Mouse (Mus musculus): ENCODE results near the gene Pde1c.

The Pde1c gene

DNA sequence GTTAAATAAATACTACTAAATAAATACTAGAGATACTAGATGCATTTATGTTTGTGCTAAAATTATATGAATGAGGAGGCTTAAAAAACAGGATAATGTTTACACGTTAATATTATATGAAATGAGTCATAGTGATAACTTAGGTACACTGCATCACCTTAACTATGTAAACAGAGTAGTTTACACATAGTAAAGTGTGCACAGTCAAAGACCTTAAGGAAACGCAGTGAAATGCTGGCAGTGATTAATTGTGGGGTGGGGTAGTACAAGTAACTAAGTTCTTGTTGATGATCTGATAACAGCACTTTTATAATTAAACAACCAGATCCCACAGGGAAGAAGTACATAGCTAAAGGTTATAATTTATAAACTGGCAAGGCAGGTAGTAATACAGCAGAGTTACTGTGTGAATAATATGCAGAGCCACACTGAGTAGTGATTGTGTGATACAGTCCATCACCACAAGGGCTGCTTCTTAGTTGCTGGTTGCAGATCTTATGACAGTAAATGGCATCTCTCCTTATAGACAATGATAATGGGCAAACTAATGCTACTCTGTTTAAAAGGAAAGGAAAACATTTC, 469.3 kb downstream of the Pde1c start:
- no peak for DNase-seq (ENCODE audit: low read depth, low spot score)

DNA sequence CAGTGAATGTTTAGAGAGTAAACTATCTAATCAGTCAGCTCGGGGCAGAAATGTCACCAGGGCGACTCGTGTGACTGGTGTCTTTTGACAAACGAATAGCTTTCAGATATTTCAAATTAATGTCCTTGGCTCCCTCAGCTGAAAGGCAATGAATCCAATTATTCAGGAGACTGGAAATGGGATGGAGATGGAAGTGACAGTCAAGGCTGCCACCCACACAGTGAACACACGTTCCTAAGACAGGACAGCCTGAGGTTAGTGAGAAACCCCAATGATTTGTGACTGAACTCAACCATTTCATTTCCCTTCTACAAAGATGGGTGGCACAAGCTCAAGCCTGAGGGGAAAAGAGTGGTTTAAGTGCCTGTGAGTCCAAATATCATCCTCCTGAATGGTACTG, 470.5 kb downstream of the Pde1c start:
- no peak for DNase-seq (ENCODE audit: low read depth, low spot score)

DNA sequence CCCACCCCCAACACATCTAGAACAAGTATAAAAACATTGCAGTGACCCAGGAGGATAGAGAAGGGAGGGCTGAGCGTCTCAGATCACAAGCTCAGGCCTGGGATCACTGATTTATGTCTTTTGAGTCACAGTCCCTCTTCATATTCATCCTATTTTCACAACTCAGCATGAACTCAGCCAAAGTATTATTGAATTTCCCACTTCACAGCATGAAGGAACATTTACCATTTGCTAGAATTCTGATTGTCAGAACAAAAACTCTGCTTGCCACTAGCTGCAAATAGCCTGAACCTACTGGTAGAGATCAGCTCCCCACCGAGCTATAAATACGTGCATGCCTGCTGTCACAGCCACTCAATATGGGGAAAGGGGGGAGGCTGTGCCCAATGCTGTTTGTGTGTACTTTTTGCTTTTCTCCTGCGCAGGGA, 492.5 kb downstream of the Pde1c start:
- no peak for DNase-seq (ENCODE audit: low read depth, low spot score)

DNA sequence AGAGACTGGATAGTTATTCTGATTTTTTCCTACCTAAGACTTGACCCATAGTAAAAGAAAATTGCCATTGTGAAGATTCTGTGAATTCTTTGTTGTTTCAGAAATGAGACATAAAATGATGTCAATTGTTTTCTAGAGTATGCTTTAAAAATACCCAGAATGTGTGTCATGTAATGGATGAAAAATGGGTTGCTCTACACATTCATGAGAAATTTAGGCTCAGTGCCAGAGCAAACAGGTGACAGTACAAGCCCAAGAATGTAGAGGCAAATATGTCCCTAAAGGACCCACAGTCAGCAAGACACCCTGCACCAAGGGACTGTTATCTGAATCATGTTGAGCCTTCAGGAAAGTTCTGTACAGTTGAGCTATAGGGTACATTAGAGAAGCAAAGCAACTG, 500.4 kb downstream of the Pde1c start:
- DNase-seq (ENCODE audit: low read depth, low spot score) = no peak

DNA sequence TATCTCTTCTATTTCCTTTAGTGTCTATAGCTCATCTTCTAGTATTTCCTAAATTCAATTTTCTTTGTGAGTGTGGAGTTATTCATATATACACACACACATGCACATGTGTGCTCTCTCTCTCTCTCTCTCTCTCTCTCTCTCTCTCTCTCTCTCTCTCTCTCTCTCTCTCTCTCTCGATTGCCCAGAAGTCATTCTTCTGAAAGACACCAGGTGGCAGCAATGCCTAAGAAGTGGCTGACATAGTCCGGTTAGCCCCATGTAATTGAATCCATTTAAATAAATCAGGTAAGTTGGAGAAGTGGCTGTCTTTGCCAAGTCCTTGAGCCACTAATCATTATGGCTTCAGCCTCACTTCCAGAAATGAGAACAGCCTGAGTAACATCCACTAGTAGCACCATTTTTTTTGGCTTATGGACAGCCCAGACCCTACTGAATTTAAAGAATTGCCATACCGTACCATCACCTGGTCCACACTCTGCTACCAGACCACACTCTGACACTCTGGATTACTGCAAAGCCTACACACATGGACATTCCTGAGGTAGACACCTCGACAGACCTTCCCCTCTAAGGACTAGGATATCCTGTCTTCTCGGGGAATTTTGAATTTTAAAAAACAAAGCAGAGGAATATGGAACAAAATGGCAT, 502.1 kb downstream of the Pde1c start:
- peak; percentile 42 for DNase-seq (ENCODE audit: low read depth, low spot score)

DNA sequence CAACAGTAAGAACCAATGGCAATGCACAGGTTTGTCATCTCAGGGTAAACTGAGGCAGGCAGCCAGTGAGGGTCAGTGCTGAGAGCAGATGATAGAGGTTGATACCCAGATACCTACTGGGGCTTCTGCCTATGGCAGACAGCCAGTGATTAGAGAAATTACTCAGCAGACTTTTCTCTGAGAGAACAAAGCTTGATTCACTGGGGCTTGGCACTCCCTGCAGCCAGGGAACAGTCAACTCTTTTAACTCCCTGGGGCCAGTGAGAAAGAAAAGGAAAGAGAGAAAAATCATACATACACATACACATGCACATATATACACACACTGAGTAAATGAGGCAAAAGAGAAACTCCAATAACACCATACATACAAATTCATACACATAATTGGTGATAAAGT, 505.2 kb downstream of the Pde1c start:
- no peak for DNase-seq (ENCODE audit: low read depth, low spot score)

DNA sequence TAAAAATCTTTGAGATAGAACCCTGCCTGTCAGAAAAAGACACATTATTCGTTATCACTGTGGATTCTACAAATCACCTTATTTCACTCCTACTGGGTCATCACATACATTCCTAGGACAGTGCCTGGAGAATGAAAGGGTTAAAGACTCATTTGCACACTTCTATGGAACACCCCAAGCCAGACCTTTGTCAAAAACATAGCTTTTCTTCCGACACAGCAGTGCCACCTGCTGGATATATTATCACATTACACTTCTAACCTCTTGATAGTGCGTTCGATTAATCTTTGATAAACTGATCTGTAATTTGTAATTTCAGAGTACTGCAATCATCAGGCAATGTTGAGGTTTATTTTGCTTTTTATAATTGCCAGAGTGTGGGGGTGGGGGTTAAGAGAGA, 519.8 kb downstream of the Pde1c start:
- peak; percentile 47 for DNase-seq (ENCODE audit: low read depth, low spot score)

DNA sequence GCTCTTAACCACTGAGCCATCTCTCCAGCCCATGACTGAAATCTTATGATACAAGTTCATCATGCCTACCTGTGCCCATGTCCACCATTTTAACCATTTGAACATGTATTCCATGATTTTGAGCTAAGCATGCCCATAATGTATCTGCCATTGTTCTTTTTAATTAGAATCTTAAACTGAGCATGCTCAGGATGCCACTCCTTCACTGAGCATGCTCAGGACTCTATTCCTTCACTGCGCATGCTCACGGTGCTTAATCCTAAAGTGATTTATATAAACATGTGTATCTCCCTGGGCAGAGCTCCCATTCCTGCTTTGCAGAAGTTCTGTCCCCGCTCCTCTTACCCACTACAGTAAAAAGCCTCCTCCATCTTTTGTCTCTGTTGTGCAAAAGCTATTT, 520.3 kb downstream of the Pde1c start:
- no peak for DNase-seq (ENCODE audit: low read depth, low spot score)

DNA sequence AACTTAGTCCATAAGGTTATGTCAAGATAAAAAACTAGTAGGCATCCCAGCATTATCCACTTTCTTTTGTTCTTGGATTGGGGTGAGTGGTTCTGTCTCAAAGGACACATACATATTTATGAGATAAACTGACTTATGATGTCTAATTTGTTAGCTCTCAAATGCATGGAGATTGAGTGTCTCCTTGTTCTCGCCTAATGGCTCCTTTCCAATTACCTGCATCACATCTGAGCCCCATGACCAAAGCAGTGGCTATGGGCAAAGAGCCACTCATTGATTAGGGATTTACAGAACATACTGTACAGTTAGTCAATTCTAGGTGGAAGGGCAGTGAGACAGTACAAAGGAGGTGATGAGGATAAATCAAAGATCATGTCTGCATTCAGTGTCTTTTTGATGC, 524.2 kb downstream of the Pde1c start:
- DNase-seq (ENCODE audit: low read depth, low spot score) = no peak

DNA sequence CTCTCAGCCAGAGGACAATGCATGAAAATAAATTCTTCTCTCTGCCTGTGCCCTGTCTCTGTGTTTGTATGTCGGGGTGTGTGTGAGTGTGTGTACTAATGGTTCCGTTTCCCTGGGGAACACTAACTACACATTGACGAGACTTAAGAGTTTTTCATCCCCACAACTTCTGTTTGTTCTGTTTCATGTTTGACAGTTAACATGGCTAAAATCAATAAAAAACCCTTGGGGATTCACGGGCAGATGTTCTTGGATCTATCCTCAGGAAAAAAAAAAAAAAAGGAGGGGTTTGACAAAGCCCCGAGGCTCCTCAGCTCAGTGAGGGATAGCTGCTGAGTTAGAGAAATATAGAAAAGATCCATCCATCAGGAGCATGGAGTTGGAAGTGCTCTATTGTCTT, 524.6 kb downstream of the Pde1c start:
- DNase-seq (ENCODE audit: low read depth, low spot score) = no peak

DNA sequence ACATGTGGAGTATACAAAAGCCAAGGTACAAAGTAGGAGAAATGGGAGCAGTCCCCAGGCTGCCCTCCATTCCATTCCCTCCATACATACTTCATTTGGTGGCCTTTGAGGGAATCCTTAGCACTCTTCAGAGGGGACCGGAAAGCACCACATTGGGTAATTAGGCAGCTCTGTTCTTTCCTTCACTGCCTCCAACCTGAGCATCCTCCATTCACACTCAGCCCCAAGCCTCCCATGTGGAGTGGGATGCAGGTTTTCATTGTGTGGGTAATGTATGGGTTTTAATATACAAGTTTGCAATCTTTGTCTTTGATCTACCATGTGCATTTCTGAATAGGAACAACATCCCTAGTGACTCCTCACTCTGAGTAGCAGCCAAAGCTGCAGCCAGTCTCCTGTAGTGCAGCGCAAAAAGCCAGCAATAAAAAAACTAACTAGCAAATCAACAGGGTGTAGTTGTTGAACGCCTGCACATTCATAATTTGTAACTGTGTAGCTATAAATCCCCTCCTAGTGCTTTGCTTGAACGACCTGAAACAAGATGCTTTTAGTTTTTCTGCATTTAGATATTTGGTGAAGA, 529.3 kb downstream of the Pde1c start:
- no peak for DNase-seq (ENCODE audit: low read depth, low spot score)

DNA sequence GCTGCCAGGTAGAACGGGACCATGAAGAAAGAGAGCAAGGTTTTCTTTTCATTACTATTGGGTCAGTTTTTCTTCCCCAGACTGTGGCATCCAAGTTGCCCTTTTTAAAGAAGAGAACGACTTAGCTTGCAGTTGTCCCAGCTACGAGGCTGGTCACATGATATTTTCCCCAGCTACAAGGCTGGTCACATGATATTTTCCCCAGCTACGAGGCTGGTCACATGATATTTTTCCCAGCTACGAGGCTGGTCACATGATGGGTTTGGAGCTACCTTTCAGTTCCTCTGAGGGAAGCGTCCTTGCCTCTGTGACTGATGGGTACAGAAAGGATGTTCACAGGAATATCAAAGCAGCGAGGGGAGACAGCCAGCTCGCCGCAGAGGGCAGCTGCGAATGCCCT, 533.8 kb downstream of the Pde1c start:
- DNase-seq (ENCODE audit: low read depth, low spot score) = no peak

DNA sequence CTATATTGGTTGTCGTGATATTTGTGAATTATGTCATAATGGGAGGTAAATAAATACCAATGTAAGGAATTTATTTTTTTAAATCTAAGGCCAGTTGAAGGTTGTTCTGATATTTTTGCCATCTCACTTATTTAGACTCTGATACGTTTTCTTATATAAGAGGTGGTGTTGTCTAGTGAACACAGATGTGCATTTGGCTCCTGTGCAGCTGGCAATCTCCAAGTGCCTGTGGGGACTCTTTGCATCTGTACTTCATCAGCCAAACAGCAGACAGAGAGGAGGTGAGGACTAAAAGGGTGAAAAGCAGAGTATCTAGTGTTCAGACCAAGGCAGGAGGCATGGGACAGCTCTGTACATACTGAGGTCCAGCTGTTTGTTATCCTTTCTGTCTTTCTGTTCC, 536.7 kb downstream of the Pde1c start:
- no peak for DNase-seq (ENCODE audit: low read depth, low spot score)

DNA sequence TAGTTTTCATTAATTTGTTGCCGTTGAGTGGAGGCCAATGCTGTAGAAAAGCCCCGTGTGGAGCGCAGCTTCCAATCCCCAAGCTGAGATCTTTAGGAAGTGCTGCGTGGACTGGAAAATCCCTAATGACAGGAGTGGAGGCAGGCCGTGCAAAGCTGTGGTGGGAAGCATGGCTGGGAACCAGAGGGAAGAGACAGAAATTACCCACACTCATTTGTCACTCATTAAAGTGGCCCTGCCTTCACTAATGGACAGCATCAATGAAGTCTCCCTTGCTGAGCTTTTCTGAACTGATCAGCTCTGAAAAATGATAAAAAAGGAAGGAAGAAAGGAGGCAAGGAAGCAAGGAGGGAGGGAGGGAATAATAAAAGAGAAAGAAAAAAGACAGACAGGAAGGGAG, 538.9 kb downstream of the Pde1c start:
- no peak for DNase-seq (ENCODE audit: low read depth, low spot score)

DNA sequence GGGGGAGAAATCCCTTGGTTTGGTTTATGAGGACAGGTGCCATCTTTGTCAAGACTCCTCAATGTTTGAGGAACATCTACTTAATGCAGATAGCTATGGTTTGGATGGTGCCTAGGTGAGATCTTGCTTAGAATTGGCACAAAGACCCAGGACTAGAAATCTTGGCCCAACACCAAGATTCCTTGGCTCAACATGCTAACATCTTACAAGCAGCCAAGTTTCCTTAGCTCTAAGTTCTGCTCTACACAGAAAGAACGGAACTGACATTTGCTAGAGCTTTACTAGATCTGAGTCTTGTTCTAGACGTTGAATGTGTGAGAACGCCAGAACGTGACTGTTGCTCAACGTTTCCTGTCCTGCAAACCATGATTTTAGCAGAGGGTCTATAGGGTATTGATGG, 540.9 kb downstream of the Pde1c start:
- no peak for DNase-seq (ENCODE audit: low read depth, low spot score)

DNA sequence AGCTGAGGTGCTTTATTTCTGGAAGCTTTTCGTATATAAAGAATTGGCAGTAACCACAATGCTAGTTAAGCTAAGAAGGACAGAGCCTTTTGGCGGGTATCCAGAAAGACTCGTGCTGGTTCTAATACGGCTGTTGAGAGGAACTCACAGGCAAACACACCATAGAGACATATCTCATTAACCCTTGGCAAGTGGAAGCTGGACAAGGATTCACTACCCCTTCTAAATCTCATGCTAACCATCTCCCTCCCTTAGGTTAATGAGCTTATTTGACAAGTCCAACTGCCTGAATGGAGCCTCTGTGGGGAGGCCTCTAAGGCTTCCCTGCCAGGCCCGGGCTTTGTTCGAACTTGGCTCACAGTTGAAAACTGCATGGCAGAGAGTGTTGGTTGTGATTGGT, 541.6 kb downstream of the Pde1c start:
- no peak for DNase-seq (ENCODE audit: low read depth, low spot score)

DNA sequence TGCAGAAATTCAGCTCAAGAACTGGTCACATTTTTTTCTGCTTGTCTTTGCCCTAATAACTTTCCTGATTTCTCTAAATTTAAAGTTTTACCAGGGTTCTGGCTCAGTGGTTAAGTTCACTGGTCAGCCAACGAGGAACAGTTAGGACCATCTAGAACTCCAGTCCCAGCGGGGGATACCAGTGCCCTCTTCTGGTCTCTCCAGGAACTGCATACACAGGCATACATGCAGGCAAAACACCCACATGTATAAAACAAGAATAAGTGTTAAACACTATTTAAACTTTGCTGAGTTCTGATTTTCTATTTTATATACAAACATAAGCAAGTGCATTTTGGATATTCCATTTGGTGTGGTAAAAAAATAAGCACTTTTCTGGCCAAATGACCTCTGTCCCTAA, 543.4 kb downstream of the Pde1c start:
- DNase-seq (ENCODE audit: low read depth, low spot score) = peak; percentile 52
